Mouse (Mus musculus): ENCODE measurements around the gene Pim2. TPM values are rescaled to one million over a fixed set of nuclear protein-coding genes. Genes with fewer than 3 reads are reported as not detected.

Pim2 gene
- polyA plus RNA-seq (2014; fragmentation: Illumina TruSeq; extraction: RNeasy Lipid Tissue Mini Kit (QIAGEN cat#74804); ENCODE audit: low read depth, low replicate concordance): 3.6 TPM

DNA sequence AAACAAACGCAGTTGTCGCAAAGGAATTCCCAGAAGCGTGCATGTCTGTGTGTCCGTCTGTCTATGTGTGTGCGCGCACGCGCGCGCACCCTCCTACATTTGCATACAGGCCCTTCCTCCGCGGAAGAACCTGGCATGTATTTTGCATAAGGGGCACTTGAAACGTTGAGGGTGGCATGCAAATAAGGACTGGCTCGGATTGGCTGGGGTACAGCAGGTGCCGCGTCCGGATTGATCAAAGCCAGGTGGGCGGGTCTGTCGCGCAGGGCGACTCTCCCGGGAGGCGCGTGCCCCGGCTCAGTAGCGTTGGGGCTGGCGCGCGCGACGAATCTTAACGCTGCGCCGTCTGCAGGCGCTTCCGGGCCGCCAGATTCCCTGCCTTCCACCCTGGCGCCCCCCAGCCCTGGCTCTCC lies at the start of gene Pim2:
Pim2 (plus strand) TSS at position 256 of the 413 bp plus-strand sequence.

DNA sequence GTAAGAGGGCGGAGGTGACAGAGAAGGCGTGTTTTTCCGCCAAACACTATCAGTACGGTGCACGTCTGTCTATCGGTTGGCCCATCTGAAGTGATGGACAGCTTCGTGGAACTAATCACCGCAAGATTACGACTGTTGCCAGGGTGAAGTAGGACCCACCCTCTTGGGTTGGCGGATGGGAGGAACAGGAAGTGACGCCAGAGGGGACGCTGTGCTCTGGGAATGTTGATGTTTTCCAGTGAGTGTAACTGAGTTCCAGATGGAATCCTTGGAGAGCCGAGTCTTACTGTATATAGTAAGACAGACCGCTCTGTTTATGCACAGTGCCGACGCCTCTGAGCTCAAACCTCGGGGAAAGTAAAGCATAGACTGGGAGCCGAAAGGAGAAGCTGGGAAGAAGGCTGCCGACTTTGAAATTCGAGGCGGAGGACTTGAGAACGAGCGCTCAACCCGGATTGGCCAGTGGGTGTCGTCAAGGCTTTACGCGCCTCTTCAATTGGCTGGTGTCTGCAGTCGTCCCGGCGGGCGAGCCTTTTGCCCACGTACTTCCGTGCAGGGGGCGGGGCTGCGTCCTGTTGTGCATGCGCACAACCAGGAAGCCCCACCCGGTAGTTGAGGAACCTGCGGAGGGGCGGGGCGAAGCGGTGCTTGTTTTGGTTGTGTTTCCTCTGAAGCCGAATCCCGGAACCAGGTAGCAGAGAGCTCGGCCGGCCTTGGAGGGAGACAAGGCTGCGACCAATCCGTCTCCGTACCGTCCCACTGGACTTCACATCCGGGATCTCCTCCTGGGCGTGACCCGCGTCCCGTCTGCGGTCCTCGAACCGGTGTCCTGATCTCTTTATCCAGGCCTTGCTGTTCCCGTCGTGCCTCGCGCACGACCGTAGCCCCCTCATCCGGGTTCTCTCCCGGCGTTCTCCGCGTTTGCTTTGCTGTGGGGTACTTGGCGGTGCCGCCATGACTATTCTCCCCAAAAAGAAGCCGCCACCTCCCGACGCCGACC lies 36.6 kb upstream of the Pim2 start, which contains the start of gene Otud5:
Otud5 (plus strand) TSS at position 202 of the 1,000 bp plus-strand sequence.

DNA sequence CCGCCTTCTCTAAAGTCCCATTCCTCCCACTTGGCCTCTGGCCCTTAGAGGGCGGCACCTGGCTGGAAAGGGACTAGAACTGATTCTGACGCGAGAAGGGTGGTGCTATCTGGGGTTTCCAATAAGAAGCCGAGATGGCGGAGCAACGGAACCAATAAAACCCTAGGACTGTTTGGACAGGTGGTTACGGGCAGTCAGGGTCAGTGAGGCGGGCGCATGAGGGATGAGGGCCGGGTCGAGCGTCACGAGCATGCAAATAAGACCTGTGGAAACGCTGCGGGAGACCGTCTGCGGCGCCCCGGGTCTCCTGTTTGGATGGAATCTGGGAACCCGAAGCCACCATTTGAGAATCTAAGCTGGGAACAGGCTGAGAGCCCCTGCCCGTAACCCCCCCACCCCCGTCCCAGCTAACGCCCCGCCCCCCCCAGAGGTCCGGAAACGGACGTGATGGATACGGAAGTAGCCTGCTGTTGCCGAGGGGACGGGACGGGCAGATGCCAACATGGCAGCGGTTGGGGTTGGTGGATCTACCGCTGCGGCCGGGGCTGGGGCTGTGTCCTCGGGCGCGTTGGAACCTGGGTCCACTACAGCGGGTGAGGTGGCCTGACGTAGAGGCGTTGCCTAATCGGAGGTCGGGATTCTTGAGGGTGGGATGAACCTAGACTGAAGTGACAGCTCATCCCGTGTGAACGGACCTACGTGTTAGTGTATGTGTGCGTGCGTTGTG lies 5.9 kb downstream of the Pim2 start, which contains the start of gene Slc35a2:
Slc35a2 (plus strand) TSS at position 188 of the 727 bp plus-strand sequence.

DNA sequence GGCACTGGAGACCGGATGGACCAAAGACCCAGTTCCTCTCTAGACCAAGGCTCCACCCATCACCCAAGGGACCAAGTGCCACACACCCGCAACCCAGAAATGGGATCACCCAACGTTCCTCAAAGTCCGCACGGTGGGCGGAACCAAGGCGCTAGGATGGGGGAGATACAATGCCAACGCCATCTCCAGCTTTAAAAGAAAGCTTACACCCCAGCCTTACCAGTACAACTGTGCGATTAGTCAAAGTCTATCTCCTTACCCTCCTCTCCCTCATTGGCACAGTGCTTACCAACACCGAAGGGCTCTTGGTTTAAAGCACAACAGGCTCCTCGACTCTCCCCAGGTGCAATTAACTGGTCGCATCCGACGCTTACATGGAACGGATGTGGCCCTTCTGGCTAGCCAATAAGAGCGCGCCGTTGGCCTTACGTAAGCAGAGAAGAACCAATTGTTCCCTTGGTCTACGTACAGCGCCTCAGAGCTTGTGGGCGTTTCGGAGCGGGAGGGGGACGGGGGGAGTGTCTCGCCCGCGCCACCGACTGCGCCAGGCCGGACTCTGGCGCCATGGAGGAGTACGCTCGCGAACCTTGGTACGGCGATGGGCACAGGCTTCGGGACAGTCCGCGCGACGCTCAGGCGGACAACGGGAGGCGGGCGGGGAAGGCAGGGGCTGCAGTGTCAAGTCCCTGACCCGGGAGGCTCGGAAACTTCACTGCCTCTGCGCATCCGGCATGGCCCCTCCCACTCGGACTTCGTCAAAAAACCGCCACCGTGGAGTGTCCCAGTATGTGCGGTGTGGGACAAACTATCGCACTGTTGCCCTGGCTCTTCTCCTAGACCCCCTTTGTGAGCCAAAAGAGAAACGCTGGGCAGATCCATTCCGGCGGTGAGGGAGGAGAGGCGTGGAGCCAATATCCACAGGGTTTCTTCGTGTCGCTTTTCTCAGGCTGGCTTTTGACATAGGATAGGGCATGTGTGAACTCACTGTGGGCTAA lies 21.1 kb downstream of the Pim2 start, which contains the start of the genes Pqbp1 and Timm17b:
Pqbp1 (minus strand) TSS at position 390 of the 995 bp plus-strand sequence.
Timm17b (plus strand) TSS at position 478 of the 995 bp plus-strand sequence.

DNA sequence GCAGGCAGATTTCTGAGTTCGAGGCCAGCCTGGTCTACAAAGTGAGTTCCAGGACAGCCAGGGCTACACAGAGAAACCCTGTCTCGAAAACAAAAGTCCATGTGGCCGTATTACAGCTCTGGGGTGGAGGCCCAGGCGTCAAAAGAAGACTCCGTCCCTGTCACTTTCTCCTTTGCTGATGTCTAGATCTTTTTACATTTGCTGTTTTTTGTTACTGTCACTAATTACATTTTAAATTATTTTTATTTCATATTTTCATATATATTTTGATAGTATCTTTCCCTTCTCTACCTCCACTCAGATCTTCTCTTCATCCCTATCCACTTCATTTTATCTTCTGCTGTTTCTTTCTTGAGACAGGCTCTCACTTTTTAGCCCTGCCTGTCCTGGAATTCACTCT lies 29.7 kb downstream of the Pim2 start, which contains the start of gene Gm10491:
Gm10491 (minus strand) TSS at position 101 of the 400 bp plus-strand sequence.

DNA sequence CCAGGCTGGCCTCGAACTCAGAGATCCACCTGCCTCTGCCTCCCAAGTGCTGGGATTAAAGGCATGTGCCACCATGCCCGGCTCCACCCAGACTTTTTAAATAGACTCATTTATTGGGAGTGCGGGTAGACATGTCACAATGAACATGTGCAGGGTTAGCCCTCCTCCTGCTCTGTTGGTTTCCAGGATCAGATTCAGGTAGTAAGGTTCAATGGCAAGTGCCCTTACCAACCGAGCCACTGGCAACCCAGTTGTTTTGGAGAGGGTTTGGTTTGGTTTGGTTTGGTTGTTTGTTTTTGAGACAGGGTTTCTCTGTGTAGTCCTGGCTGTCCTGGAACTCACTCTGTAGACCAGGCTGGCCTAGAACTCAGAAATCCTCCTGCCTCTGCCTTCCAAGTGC lies 31.2 kb downstream of the Pim2 start, which contains the start of gene Gm10490:
Gm10490 (plus strand) TSS at position 301 of the 400 bp plus-strand sequence.

DNA sequence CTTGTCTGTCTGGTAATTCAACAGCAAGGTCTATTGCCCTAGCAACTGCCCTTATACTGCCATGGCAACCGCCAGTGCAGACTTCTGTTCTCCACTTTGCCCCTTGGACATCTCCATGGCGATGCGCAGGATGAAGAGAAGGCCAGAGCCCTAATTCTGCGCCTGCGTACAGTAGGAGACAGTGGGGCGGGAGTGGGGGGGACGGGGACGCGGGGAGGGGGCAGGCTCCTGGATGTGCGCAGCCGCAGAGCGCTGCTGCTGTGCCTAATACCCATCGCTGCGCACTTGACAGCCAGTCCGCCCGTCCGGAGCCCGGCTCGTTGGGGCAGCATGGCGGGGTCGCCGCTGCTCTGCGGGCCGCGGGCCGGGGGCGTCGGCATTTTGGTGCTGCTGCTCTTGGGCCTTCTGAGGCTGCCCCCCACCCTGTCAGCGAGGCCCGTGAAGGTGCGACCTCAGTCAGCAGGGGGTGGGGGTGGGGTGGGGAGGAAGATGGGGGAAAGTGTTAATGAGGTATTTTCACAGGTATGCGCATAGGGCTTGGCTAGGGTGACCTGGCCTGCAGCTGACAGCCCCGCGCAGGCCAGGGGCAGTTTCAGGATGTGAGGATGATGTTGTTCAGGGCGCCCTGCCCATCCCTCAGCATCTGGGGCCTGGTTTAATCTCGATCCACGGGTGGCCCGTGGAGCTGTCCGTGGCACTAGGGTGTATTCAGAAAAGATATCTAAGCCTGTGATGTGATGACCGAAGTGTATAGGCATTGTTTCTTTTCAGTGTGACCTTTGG lies 41.7 kb downstream of the Pim2 start, which contains the start of gene Pcsk1n:
Pcsk1n (plus strand) TSS at position 222 of the 783 bp plus-strand sequence.

DNA sequence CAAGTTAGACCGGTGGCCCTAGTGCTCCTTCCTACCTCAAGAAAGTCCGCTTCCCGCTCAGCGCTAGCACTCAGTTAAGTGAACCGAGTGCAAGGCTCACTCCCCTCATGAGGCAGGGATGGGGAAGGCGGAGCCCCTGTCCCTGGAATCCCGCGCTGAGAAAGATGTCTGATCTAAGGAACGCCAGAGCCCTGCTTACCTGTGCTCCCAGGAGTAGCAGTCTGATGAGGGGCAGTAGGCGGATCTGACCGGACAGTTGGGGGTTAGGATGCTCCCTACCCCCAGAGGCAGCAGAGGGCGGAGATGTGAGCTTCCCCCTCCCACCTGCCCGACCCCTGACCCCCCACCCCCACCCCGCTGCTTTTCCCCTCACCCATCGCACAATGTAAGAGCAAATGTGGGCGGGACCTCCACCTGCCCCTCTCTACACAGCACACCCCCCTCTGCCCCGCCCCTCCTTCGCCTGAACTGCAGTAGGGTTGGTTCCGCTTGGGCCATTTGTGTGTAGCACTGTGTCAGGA lies 50.3 kb downstream of the Pim2 start, which contains the start of gene Eras:
Eras (minus strand) TSS at position 338 of the 521 bp plus-strand sequence.

Other genes with a start within 250 kb of the Pim2 start
- 2.5 TPM for gene Syp, start 239.8 kb upstream of the Pim2 start, polyA plus RNA-seq (2014; fragmentation: Illumina TruSeq; extraction: RNeasy Lipid Tissue Mini Kit (QIAGEN cat#74804); ENCODE audit: low read depth, low replicate concordance)
- 21.7 TPM for gene Prickle3, start 221.0 kb upstream of the Pim2 start, polyA plus RNA-seq (2014; fragmentation: Illumina TruSeq; extraction: RNeasy Lipid Tissue Mini Kit (QIAGEN cat#74804); ENCODE audit: low read depth, low replicate concordance)
- gene Plp2, start 206.9 kb upstream of the Pim2 start, polyA plus RNA-seq (2014; fragmentation: Illumina TruSeq; extraction: RNeasy Lipid Tissue Mini Kit (QIAGEN cat#74804); ENCODE audit: low read depth, low replicate concordance): 66.5 TPM
- gene Magix, start 197.0 kb upstream of the Pim2 start, polyA plus RNA-seq (2014; fragmentation: Illumina TruSeq; extraction: RNeasy Lipid Tissue Mini Kit (QIAGEN cat#74804); ENCODE audit: low read depth, low replicate concordance): 32.0 TPM
- gene Gpkow, start 181.1 kb upstream of the Pim2 start, polyA plus RNA-seq (2014; fragmentation: Illumina TruSeq; extraction: RNeasy Lipid Tissue Mini Kit (QIAGEN cat#74804); ENCODE audit: low read depth, low replicate concordance): 24.2 TPM
- 54.2 TPM for gene Wdr45, start 163.9 kb upstream of the Pim2 start, polyA plus RNA-seq (2014; fragmentation: Illumina TruSeq; extraction: RNeasy Lipid Tissue Mini Kit (QIAGEN cat#74804); ENCODE audit: low read depth, low replicate concordance)
- not detected for gene Gm45208, start 156.0 kb upstream of the Pim2 start, polyA plus RNA-seq (2014; fragmentation: Illumina TruSeq; extraction: RNeasy Lipid Tissue Mini Kit (QIAGEN cat#74804); ENCODE audit: low read depth, low replicate concordance)
- 8.6 TPM for gene Praf2, start 149.8 kb upstream of the Pim2 start, polyA plus RNA-seq (2014; fragmentation: Illumina TruSeq; extraction: RNeasy Lipid Tissue Mini Kit (QIAGEN cat#74804); ENCODE audit: low read depth, low replicate concordance)
- gene Ccdc120, start 127.4 kb upstream of the Pim2 start, polyA plus RNA-seq (2014; fragmentation: Illumina TruSeq; extraction: RNeasy Lipid Tissue Mini Kit (QIAGEN cat#74804); ENCODE audit: low read depth, low replicate concordance): 0.60 TPM
- gene Tfe3, start 115.7 kb upstream of the Pim2 start, polyA plus RNA-seq (2014; fragmentation: Illumina TruSeq; extraction: RNeasy Lipid Tissue Mini Kit (QIAGEN cat#74804); ENCODE audit: low read depth, low replicate concordance): 13.1 TPM
- 40.7 TPM for gene Gripap1, start 88.5 kb upstream of the Pim2 start, polyA plus RNA-seq (2014; fragmentation: Illumina TruSeq; extraction: RNeasy Lipid Tissue Mini Kit (QIAGEN cat#74804); ENCODE audit: low read depth, low replicate concordance)
- 0.71 TPM for gene Kcnd1, start 56.0 kb upstream of the Pim2 start, polyA plus RNA-seq (2014; fragmentation: Illumina TruSeq; extraction: RNeasy Lipid Tissue Mini Kit (QIAGEN cat#74804); ENCODE audit: low read depth, low replicate concordance)
- 30.2 TPM for gene Otud5, start 36.9 kb upstream of the Pim2 start, polyA plus RNA-seq (2014; fragmentation: Illumina TruSeq; extraction: RNeasy Lipid Tissue Mini Kit (QIAGEN cat#74804); ENCODE audit: low read depth, low replicate concordance)
- gene Slc35a2, start 5.8 kb downstream of the Pim2 start, polyA plus RNA-seq (2014; fragmentation: Illumina TruSeq; extraction: RNeasy Lipid Tissue Mini Kit (QIAGEN cat#74804); ENCODE audit: low read depth, low replicate concordance): 21.7 TPM
- gene Pqbp1, start 21.0 kb downstream of the Pim2 start, polyA plus RNA-seq (2014; fragmentation: Illumina TruSeq; extraction: RNeasy Lipid Tissue Mini Kit (QIAGEN cat#74804); ENCODE audit: low read depth, low replicate concordance): 41.7 TPM
- gene Timm17b, start 21.1 kb downstream of the Pim2 start, polyA plus RNA-seq (2014; fragmentation: Illumina TruSeq; extraction: RNeasy Lipid Tissue Mini Kit (QIAGEN cat#74804); ENCODE audit: low read depth, low replicate concordance): 22.8 TPM
- gene Gm10491, start 29.6 kb downstream of the Pim2 start, polyA plus RNA-seq (2014; fragmentation: Illumina TruSeq; extraction: RNeasy Lipid Tissue Mini Kit (QIAGEN cat#74804); ENCODE audit: low read depth, low replicate concordance): not detected
- not detected for gene Gm10490, start 31.3 kb downstream of the Pim2 start, polyA plus RNA-seq (2014; fragmentation: Illumina TruSeq; extraction: RNeasy Lipid Tissue Mini Kit (QIAGEN cat#74804); ENCODE audit: low read depth, low replicate concordance)
- gene Pcsk1n, start 41.6 kb downstream of the Pim2 start, polyA plus RNA-seq (2014; fragmentation: Illumina TruSeq; extraction: RNeasy Lipid Tissue Mini Kit (QIAGEN cat#74804); ENCODE audit: low read depth, low replicate concordance): not detected
- gene Eras, start 50.3 kb downstream of the Pim2 start, polyA plus RNA-seq (2014; fragmentation: Illumina TruSeq; extraction: RNeasy Lipid Tissue Mini Kit (QIAGEN cat#74804); ENCODE audit: low read depth, low replicate concordance): not detected
- 12.4 TPM for gene Hdac6, start 69.6 kb downstream of the Pim2 start, polyA plus RNA-seq (2014; fragmentation: Illumina TruSeq; extraction: RNeasy Lipid Tissue Mini Kit (QIAGEN cat#74804); ENCODE audit: low read depth, low replicate concordance)
- gene Gata1, start 99.8 kb downstream of the Pim2 start, polyA plus RNA-seq (2014; fragmentation: Illumina TruSeq; extraction: RNeasy Lipid Tissue Mini Kit (QIAGEN cat#74804); ENCODE audit: low read depth, low replicate concordance): not detected
- not detected for gene Glod5, start 140.2 kb downstream of the Pim2 start, polyA plus RNA-seq (2014; fragmentation: Illumina TruSeq; extraction: RNeasy Lipid Tissue Mini Kit (QIAGEN cat#74804); ENCODE audit: low read depth, low replicate concordance)
- gene Suv39h1, start 196.5 kb downstream of the Pim2 start, polyA plus RNA-seq (2014; fragmentation: Illumina TruSeq; extraction: RNeasy Lipid Tissue Mini Kit (QIAGEN cat#74804); ENCODE audit: low read depth, low replicate concordance): 4.6 TPM
- gene Was, start 212.2 kb downstream of the Pim2 start, polyA plus RNA-seq (2014; fragmentation: Illumina TruSeq; extraction: RNeasy Lipid Tissue Mini Kit (QIAGEN cat#74804); ENCODE audit: low read depth, low replicate concordance): 1.2 TPM

All from heart, adult 10 weeks (tissue).